Mouse (Mus musculus): ENCODE results near the gene Olfr1055. TPM values are rescaled to one million over a fixed set of nuclear protein-coding genes. Genes with fewer than 3 reads are reported as not detected.

Gene Olfr1055
- polyA plus RNA-seq (2012; rRNA removed; ENCODE audit: low replicate concordance) = not detected in 2 replicates

DNA sequence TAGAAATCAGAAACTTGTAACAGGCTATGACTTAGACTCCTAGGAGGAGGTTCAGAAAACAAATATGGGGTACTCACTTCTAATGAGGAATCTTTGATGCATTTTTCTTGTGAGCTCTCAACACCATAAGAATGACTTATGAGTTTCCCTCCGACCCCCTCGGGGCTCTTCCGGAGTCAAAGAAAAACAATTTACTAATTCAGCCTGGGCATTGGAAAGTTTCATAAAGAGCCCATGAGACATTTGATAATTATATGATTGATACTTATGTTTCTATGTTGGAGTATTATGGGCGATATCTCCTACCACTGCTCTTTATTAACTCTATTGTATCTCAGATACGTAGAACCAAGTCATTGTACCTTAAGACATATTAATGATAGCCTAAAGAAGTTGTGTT, at the start of gene Olfr1055:
Olfr1055 (minus strand) TSS at position 101 of the 400 bp plus-strand sequence.

DNA sequence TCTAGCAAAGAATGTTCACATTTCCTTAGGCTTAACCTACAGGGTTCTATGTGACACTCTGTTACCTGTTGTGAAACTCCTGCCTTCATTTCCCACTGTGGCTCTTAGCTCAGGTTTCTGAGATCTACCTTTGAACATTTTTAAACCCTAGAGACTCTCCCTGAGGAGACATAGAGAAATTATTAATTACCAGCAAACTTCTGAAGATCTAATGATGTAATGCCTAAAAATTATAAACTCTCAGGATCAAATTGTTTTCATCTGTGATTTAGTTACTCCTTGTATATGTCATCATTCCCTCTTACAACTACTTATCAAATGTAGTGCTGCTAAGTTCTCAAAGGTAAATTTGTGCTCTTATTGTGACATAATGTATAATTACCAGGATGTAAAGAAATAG, 38.4 kb upstream of the Olfr1055 start, which contains the start of gene Olfr1058:
Olfr1058 (minus strand) TSS at position 101 of the 400 bp plus-strand sequence.

DNA sequence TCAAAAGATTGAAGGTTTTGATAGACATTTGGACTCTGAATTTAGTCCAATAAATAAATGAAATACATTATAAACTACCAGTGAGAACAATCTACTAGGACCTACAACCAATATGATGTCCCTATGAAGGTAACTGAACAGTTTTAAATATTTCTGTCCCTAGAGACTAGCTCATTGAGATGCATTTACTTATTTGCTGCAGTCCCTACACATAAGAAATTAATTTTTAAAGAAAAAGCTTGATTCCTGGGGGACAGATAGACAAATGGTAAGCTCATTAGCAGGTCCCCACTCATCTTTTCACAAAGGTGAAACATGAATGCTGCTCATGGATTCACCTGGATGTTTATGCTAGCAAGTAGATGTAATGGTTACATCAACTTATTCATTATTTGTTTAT, 28.2 kb upstream of the Olfr1055 start, which contains the start of gene Olfr1057:
Olfr1057 (minus strand) TSS at position 101 of the 400 bp plus-strand sequence.

DNA sequence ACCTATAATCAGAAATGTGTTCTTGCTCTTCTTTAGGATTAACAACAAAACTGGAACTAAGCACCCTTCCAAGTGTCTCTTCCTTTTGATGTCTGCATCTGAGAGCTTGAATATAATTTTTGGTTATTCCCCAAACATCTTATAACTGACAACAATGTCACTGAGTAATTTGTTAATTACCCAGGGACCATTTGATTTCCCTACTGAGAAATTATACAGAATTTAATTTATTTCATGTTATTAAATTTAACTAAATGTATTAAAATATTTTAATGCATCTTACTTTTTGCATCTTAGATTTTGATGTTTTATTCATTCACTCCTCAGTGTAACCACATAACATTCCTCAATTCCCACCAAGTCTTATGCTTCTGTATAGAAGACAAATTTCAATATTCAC, 12.3 kb upstream of the Olfr1055 start, which contains the start of gene Olfr1056:
Olfr1056 (minus strand) TSS at position 101 of the 400 bp plus-strand sequence.

DNA sequence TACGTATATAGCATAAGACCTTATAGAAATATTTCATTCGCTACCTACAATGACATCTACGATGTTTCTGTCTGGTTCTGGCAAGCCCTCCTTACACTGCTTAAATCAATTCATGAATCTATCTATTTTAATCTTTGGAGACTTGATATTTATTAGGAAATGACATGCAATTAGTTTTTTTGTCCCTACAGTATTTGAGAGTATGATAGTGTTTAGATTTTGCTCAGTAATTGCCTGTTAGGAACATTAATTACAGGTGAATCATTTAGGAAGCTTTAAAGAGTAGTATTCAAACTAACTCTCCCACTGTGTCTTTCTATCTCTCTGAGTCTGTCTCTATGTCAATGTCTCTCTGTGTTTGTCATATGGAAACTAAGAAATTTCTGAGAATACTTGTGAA, 14.8 kb downstream of the Olfr1055 start, which contains the start of gene Olfr1054:
Olfr1054 (minus strand) TSS at position 101 of the 400 bp plus-strand sequence.

DNA sequence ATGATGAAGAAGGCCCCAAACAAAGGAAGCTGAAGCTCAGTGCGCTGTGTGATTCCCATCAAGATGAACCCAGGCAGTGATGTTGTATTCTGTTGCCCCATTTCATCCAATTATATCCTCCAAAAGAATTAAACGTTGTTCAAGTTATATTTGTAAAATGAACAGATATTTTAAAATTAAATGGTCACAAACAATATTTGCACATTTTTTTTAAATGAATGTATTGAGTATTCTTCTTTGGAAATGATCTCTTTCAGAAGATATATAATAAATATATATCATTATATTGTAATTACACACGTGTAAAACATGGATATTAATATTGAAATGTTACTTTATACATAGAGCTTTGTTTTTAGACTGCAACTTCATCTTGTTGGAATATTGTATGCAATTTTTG, 34.9 kb downstream of the Olfr1055 start, which contains the start of gene Olfr1053:
Olfr1053 (minus strand) TSS at position 101 of the 400 bp plus-strand sequence.

Other genes starting within 250 kb of the Olfr1055 start
- not detected in 2 replicates for gene Olfr1039, start 214.4 kb downstream of the Olfr1055 start, polyA plus RNA-seq (2012; rRNA removed; ENCODE audit: low replicate concordance)
- gene Olfr1040, start 203.6 kb downstream of the Olfr1055 start, polyA plus RNA-seq (2012; rRNA removed; ENCODE audit: low replicate concordance) = not detected in 2 replicates
- gene Olfr1042, start 188.4 kb downstream of the Olfr1055 start, polyA plus RNA-seq (2012; rRNA removed; ENCODE audit: low replicate concordance) = not detected in 2 replicates
- gene Olfr1043, start 182.8 kb downstream of the Olfr1055 start, polyA plus RNA-seq (2012; rRNA removed; ENCODE audit: low replicate concordance) = not detected in 2 replicates
- gene Olfr1044, start 172.5 kb downstream of the Olfr1055 start, polyA plus RNA-seq (2012; rRNA removed; ENCODE audit: low replicate concordance) = not detected in 2 replicates
- not detected in 2 replicates for gene Olfr52, start 164.6 kb downstream of the Olfr1055 start, polyA plus RNA-seq (2012; rRNA removed; ENCODE audit: low replicate concordance)
- not detected in 2 replicates for gene Olfr1045, start 147.3 kb downstream of the Olfr1055 start, polyA plus RNA-seq (2012; rRNA removed; ENCODE audit: low replicate concordance)
- gene Olfr1046, start 131.0 kb downstream of the Olfr1055 start, polyA plus RNA-seq (2012; rRNA removed; ENCODE audit: low replicate concordance) = not detected in 2 replicates
- not detected in 2 replicates for gene Olfr1047, start 118.9 kb downstream of the Olfr1055 start, polyA plus RNA-seq (2012; rRNA removed; ENCODE audit: low replicate concordance)
- gene Olfr1048, start 110.0 kb downstream of the Olfr1055 start, polyA plus RNA-seq (2012; rRNA removed; ENCODE audit: low replicate concordance) = not detected in 2 replicates
- not detected in 2 replicates for gene Olfr1049, start 92.0 kb downstream of the Olfr1055 start, polyA plus RNA-seq (2012; rRNA removed; ENCODE audit: low replicate concordance)
- not detected in 2 replicates for gene Olfr1051, start 71.2 kb downstream of the Olfr1055 start, polyA plus RNA-seq (2012; rRNA removed; ENCODE audit: low replicate concordance)
- gene Olfr1052, start 57.8 kb downstream of the Olfr1055 start, polyA plus RNA-seq (2012; rRNA removed; ENCODE audit: low replicate concordance) = not detected in 2 replicates
- gene Olfr1053, start 35.0 kb downstream of the Olfr1055 start, polyA plus RNA-seq (2012; rRNA removed; ENCODE audit: low replicate concordance) = not detected in 2 replicates
- not detected in 2 replicates for gene Olfr1054, start 14.9 kb downstream of the Olfr1055 start, polyA plus RNA-seq (2012; rRNA removed; ENCODE audit: low replicate concordance)
- not detected in 2 replicates for gene Olfr1056, start 12.2 kb upstream of the Olfr1055 start, polyA plus RNA-seq (2012; rRNA removed; ENCODE audit: low replicate concordance)
- gene Olfr1057, start 28.1 kb upstream of the Olfr1055 start, polyA plus RNA-seq (2012; rRNA removed; ENCODE audit: low replicate concordance) = not detected in 2 replicates
- gene Olfr1058, start 38.3 kb upstream of the Olfr1055 start, polyA plus RNA-seq (2012; rRNA removed; ENCODE audit: low replicate concordance) = not detected in 2 replicates
- gene Olfr1061, start 63.8 kb upstream of the Olfr1055 start, polyA plus RNA-seq (2012; rRNA removed; ENCODE audit: low replicate concordance) = not detected in 2 replicates
- not detected in 2 replicates for gene Olfr1062, start 76.5 kb upstream of the Olfr1055 start, polyA plus RNA-seq (2012; rRNA removed; ENCODE audit: low replicate concordance)
- not detected in 2 replicates for gene Olfr1065, start 100.3 kb upstream of the Olfr1055 start, polyA plus RNA-seq (2012; rRNA removed; ENCODE audit: low replicate concordance)
- gene Olfr1066, start 106.0 kb upstream of the Olfr1055 start, polyA plus RNA-seq (2012; rRNA removed; ENCODE audit: low replicate concordance) = not detected in 2 replicates
- not detected in 2 replicates for gene Olfr228, start 137.1 kb upstream of the Olfr1055 start, polyA plus RNA-seq (2012; rRNA removed; ENCODE audit: low replicate concordance)
- not detected in 2 replicates for gene Olfr1076, start 158.2 kb upstream of the Olfr1055 start, polyA plus RNA-seq (2012; rRNA removed; ENCODE audit: low replicate concordance)
- not detected in 2 replicates for gene Olfr1079, start 192.2 kb upstream of the Olfr1055 start, polyA plus RNA-seq (2012; rRNA removed; ENCODE audit: low replicate concordance)
- not detected in 2 replicates for gene Olfr1080, start 208.0 kb upstream of the Olfr1055 start, polyA plus RNA-seq (2012; rRNA removed; ENCODE audit: low replicate concordance)
- gene Olfr1082, start 248.7 kb upstream of the Olfr1055 start, polyA plus RNA-seq (2012; rRNA removed; ENCODE audit: low replicate concordance) = not detected in 2 replicates